Mouse (Mus musculus): ENCODE data around the gene Scap. TPM values are rescaled to one million over a fixed set of nuclear protein-coding genes. Genes with fewer than 3 reads are reported as not detected.
A peak's percentile ranks its signal among the peaks of the same experiment; 100 is the strongest.

The Scap gene
- total and polyA plus RNA-seq, 3 experiments = 24.7 to 48.9 (median 40.4) TPM

GRCm38 (mm10) chr9:110294786-110295185, 38.3 kb upstream of the Scap start:
- Histone ChIP-seq H3K4me2 (ENCODE audit: insufficient read depth, low read depth, poor library complexity, severe bottlenecking) (no peak overlapping the region), H3K36me3 (replicated peaks in 1 of 2; ENCODE audit: control insufficient read depth in 1 of 2, insufficient read depth in 1 of 2, low read length in 1 of 2) (no peaks in the 10 kb centered on the region), H3K79me2 (replicated peaks; ENCODE audit: control insufficient read depth, extremely low read depth, insufficient read depth, poor library complexity, severe bottlenecking) (no peaks in the 10 kb centered on the region), H3K4me1 (ENCODE audit: control insufficient read depth in 1 of 2, insufficient read depth in 2 of 2) (no peaks in the 10 kb centered on the region), H3K9me3 (replicated peaks; ENCODE audit: low read length) (no peaks in the 10 kb centered on the region), H3K4me3 (replicated peaks in 1 of 3; ENCODE audit: low read depth in 2 of 3, low read length in 2 of 3, poor library complexity in 1 of 3) (no peak overlapping the region), H3K27ac (ENCODE audit: insufficient read depth, low read depth) (no peak overlapping the region), H3K27me3 (replicated peaks) (no peaks in the 10 kb centered on the region), H3K9ac (ENCODE audit: insufficient read depth, low read depth) (no peak overlapping the region)
- no peak for TF ChIP-seq CHD1 (IDR thresholded peaks at IDR 0.05; ENCODE audit: low read depth, low read length)
- no peak for TF ChIP-seq JUND (conservative IDR thresholded peaks at IDR 0.05; ENCODE audit: low read depth, low read length)
- no peak for TF ChIP-seq BHLHE40 (IDR thresholded peaks at IDR 0.05; ENCODE audit: low read depth, low read length)
- TF ChIP-seq UBTF (IDR thresholded peaks at IDR 0.05; ENCODE audit: low read depth, low read length) = no peak
- TF ChIP-seq SMC3 (IDR thresholded peaks at IDR 0.05; ENCODE audit: low read depth, low read length) = no peak
- TF ChIP-seq MAX (IDR thresholded peaks at IDR 0.05; ENCODE audit: low read length) = no peak
- no peak for TF ChIP-seq MXI1 (IDR thresholded peaks at IDR 0.05; ENCODE audit: low read depth, low read length)
- no peak for TF ChIP-seq HCFC1 (IDR thresholded peaks at IDR 0.05; ENCODE audit: low read depth, low read length)
- TF ChIP-seq IRF4 (IDR thresholded peaks at IDR 0.05; ENCODE audit: low read depth, low read length) = no peak
- no peak for TF ChIP-seq JUN (IDR thresholded peaks at IDR 0.05; ENCODE audit: insufficient read depth, low read depth, low read length)
- TF ChIP-seq TBP (conservative IDR thresholded peaks at IDR 0.05; ENCODE audit: low read depth, low read length) = no peak
- no peak for TF ChIP-seq USF1 (IDR thresholded peaks at IDR 0.05; ENCODE audit: low read depth, low read length)
- TF ChIP-seq POLR2AphosphoS2 (IDR thresholded peaks at IDR 0.05; ENCODE audit: low read depth, low read length) = no peak
- TF ChIP-seq RCOR1 (conservative IDR thresholded peaks at IDR 0.05; ENCODE audit: low read depth, low read length) = no peak
- TF ChIP-seq MYC (IDR thresholded peaks at IDR 0.05; ENCODE audit: low read depth, low read length) = no peak
- TF ChIP-seq POLR2A (IDR thresholded peaks at IDR 0.05; ENCODE audit: low read depth, low read length) = no peak
- TF ChIP-seq MAFK (IDR thresholded peaks at IDR 0.05; ENCODE audit: insufficient replicate concordance, low read length) = no peak
- dilution Hi-C loops (cut with MboI; ENCODE audit: extremely low pct_ligation_motif_present, extremely low pct_unique_long_range_greater_than_20kb, low sequenced_read_pairs) = no loop called here
- DNase-seq (ENCODE audit: extremely low read depth) = no peak
- in situ Hi-C loops (cut with MboI; ENCODE audit: low pct_ligation_motif_present, low pct_unique_long_range_greater_than_20kb, low sequenced_read_pairs) = no loop called here

- Histone ChIP-seq H3K4me1 (ENCODE audit: control insufficient read depth in 1 of 2, insufficient read depth in 2 of 2) (no peaks in the 10 kb centered on the region), H3K36me3 (replicated peaks in 1 of 2; ENCODE audit: control insufficient read depth in 1 of 2, insufficient read depth in 1 of 2, low read length in 1 of 2) (no peaks in the 10 kb centered on the region), H3K79me2 (replicated peaks; ENCODE audit: control insufficient read depth, extremely low read depth, insufficient read depth, poor library complexity, severe bottlenecking) (no peaks in the 10 kb centered on the region), H3K27ac (ENCODE audit: insufficient read depth, low read depth) (no peak overlapping the region), H3K4me2 (ENCODE audit: insufficient read depth, low read depth, poor library complexity, severe bottlenecking) (no peak overlapping the region), H3K9me3 (replicated peaks; ENCODE audit: low read length) (peaks cover 14% of the 10 kb centered on the region), H3K4me3 (replicated peaks in 1 of 3; ENCODE audit: low read depth in 2 of 3, low read length in 2 of 3, poor library complexity in 1 of 3) (no peak overlapping the region), H3K27me3 (replicated peaks) (no peaks in the 10 kb centered on the region), H3K9ac (ENCODE audit: insufficient read depth, low read depth) (no peak overlapping the region)
- dilution Hi-C loops (cut with MboI; ENCODE audit: extremely low pct_ligation_motif_present, extremely low pct_unique_long_range_greater_than_20kb, low sequenced_read_pairs) (no loop called here), in situ Hi-C loops (cut with MboI; ENCODE audit: low pct_ligation_motif_present, low pct_unique_long_range_greater_than_20kb, low sequenced_read_pairs) (no loop called here)
- peak; percentile 86 for DNase-seq (ENCODE audit: extremely low read depth)
- peak; percentile 89 for TF ChIP-seq BHLHE40 (IDR thresholded peaks at IDR 0.05; ENCODE audit: low read depth, low read length)
- TF ChIP-seq ZMIZ1 (IDR thresholded peaks at IDR 0.05; ENCODE audit: low read depth, low read length) = no peak
- no peak for TF ChIP-seq POLR2A (IDR thresholded peaks at IDR 0.05; ENCODE audit: low read depth, low read length)
- no peak for TF ChIP-seq UBTF (IDR thresholded peaks at IDR 0.05; ENCODE audit: low read depth, low read length)
- TF ChIP-seq USF1 (IDR thresholded peaks at IDR 0.05; ENCODE audit: low read depth, low read length) = peak; percentile 28; the same call in 1 of the 2 replicates
- TF ChIP-seq MXI1 (IDR thresholded peaks at IDR 0.05; ENCODE audit: low read depth, low read length) = peak; percentile 43; the same call in 1 of the 2 replicates
- TF ChIP-seq NRF1 (IDR thresholded peaks at IDR 0.05; ENCODE audit: low read depth, low read length) = 0 out of 2 replicates have a peak, but pooled peaks have one; percentile 26
- peak; percentile 27; the same call in 1 of the 2 replicates for TF ChIP-seq NELFE (IDR thresholded peaks at IDR 0.05; ENCODE audit: low read depth, low read length)
- peak; percentile 12; the same call in 1 of the 2 replicates for TF ChIP-seq MAX (IDR thresholded peaks at IDR 0.05; ENCODE audit: low read length)
- no peak for TF ChIP-seq KAT2A (IDR thresholded peaks at IDR 0.05; ENCODE audit: insufficient replicate concordance, low read length)
- TF ChIP-seq JUND (conservative IDR thresholded peaks at IDR 0.05; ENCODE audit: low read depth, low read length) = no peak
- TF ChIP-seq ELF1 (IDR thresholded peaks at IDR 0.05; ENCODE audit: low read depth, low read length) = no peak
- TF ChIP-seq ETS1 (conservative IDR thresholded peaks at IDR 0.05; ENCODE audit: low read depth, low read length) = no peak
- TF ChIP-seq SMC3 (IDR thresholded peaks at IDR 0.05; ENCODE audit: low read depth, low read length) = peak; percentile 93
- no peak for TF ChIP-seq SIN3A (IDR thresholded peaks at IDR 0.05; ENCODE audit: low read length)
- TF ChIP-seq IRF4 (IDR thresholded peaks at IDR 0.05; ENCODE audit: low read depth, low read length) = 0 out of 2 replicates have a peak, but pooled peaks have one; percentile 29
- no peak for TF ChIP-seq CHD1 (IDR thresholded peaks at IDR 0.05; ENCODE audit: low read depth, low read length)
- no peak for TF ChIP-seq E2F4 (IDR thresholded peaks at IDR 0.05; ENCODE audit: insufficient replicate concordance, low read depth, low read length)
- TF ChIP-seq MEF2A (IDR thresholded peaks at IDR 0.05; ENCODE audit: borderline replicate concordance, low read depth, low read length) = peak; percentile 39; the same call in 1 of the 2 replicates
- TF ChIP-seq MYC (IDR thresholded peaks at IDR 0.05; ENCODE audit: low read depth, low read length) = peak; percentile 67; the same call in 1 of the 2 replicates
- no peak for TF ChIP-seq HCFC1 (IDR thresholded peaks at IDR 0.05; ENCODE audit: low read depth, low read length)
- peak; percentile 72 for TF ChIP-seq ZC3H11A (IDR thresholded peaks at IDR 0.05; ENCODE audit: low read depth, low read length)
- no peak; the same call in none of the 2 replicates for TF ChIP-seq RAD21 (IDR thresholded peaks at IDR 0.05; ENCODE audit: low read depth, low read length)
- TF ChIP-seq JUN (IDR thresholded peaks at IDR 0.05; ENCODE audit: insufficient read depth, low read depth, low read length) = no peak
These were observed 36.0 kb upstream of the Scap start for GRCm38 (mm10) chr9:110296867-110297627.
